Mouse (Mus musculus) hematopoietic stem cell, adult 5-6 weeks (primary cell): ENCODE data around the gene Yif1b. TPM values are rescaled to one million over a fixed set of nuclear protein-coding genes. Genes with fewer than 3 reads are reported as not detected.

Experiments used
- ATAC-seq, 2 experiments: fragments of 125-278 bp in 1 of 2; replicated peaks in 1 of 2; 2 replicates each; pipeline ENCODE4 v1.8.0; 2016 to 2017; ENCODE audit warnings: inconsistent platforms in 2 of 2, mild to moderate bottlenecking in 2 of 2, moderate number of reproducible peaks in 2 of 2, low read depth in 1 of 2, moderate TSS enrichment in 1 of 2; ENCODE audit not compliant: low FRiP score in 2 of 2, poor library complexity in 2 of 2, severe bottlenecking in 2 of 2, insufficient read depth in 1 of 2, low TSS enrichment in 1 of 2
- total RNA-seq: library from RNA; stranded (forward); fragments of 172-1452, 232-1000 nt; gene quantifications from 2 replicates; pipeline ENCODE4 v1.2.3, GENCODE M21; 2017

The Yif1b gene
- total RNA-seq, 1 experiment from 2014 or later: 19.9 TPM

DNA sequence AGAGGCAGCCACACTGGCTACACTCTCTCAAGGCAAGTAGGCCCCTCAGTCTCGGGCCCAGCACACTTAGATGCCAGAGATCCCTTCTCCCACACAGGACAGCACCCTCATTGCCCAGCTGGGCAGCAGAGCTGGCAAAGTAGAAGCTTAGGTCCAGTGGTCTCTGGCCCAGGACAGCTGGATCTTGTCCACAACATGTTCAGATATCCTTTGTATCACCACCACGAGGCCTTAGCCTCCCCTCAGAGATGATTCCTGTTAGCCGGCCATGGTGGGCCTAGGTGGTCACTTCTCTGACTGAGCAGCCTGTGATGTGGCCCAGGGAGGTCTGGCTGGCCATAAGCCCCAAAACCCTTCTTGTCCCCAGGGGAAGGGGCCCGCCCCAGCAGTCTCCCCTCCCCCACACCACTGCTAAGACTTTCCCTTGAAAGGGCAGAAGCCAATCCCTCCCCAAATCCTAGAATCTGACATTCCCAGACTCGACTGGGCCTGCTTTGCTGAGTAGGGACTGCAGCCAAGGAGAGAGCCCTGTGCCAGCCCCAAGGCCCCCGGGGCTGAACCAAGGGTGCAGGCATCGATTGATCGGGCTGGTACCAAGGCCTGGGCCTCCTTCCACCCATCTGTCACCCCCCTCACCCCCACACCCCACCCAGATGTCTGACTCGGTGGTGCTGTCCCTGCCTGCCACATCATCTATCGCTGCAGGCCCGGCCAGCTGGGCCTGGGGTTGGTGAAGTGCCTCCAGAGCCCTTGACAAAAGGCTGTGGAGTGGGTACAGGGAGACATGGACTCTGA, 52.8 kb downstream of the Yif1b start:
- no peak for ATAC-seq

DNA sequence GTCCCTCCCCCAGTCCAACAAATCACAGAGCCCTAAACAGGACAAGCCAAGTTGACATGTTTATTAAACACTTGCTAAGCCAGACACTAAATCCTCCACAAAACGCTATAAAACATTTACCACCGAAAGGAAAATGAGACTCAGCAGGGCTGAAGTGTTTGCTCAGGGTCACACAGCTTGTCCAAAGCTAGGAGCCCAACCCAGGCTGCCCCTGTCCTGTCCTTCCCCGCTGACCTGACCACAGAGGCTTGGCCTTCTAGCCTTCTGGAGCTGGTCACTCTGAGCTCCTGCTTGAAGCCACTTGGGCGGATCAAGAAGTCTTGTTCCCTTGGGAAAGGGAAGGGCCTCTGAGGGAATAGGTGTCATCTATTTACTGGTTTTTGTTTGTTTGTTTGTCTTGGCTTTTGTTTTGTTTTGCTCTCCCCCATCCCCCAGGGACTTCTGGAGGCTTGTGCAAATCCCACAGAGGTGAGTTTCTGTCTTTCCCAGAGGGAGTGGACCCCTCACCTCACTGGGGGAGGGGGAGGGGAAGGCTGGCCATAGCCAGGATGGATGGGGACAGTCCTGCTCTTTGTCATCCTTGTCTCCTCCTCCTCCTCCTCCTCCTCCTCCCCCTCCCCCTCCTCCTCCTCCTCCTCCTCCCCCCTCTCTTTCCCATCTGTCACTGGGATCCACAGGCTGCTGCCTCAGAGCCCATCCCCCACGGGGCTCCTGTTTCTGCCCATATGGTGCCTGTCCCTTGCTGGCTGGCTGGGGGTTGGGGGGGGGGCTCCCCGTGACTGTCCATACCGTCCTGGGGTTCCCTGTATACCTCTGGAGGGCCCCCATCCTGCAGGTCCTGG, 53.7 kb downstream of the Yif1b start:
- no peak for ATAC-seq

DNA sequence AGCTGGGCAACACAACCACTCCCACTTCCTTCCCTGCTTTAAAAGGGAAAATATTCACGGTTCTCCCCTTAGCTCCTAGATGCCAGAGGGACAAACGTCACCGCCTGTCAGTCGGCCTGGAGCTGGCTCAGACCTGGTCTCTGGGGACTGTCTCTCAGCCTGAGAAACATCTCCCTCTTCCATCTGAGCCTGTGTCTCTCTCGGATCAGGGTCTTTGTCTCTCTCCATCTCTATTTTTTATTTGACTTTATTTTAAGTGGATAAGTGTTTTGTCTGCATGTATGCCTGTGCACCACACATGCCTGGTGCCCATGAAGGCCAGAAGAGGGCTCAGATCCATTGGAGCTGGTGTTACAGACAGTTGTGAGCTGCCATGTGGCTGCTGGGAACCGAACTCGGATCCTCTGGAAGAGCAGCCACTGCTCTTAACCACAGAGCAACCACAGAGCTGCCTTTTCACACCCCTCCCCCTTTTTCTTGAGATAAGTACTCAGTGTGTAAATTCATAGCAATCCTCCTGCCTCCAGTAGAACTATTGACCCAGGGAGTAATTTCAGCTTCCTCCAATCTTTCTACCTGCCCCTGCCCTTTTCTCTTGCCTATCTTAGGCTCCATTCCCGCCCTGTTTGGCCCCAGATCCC, 54.4 kb downstream of the Yif1b start:
- no peak for ATAC-seq

DNA sequence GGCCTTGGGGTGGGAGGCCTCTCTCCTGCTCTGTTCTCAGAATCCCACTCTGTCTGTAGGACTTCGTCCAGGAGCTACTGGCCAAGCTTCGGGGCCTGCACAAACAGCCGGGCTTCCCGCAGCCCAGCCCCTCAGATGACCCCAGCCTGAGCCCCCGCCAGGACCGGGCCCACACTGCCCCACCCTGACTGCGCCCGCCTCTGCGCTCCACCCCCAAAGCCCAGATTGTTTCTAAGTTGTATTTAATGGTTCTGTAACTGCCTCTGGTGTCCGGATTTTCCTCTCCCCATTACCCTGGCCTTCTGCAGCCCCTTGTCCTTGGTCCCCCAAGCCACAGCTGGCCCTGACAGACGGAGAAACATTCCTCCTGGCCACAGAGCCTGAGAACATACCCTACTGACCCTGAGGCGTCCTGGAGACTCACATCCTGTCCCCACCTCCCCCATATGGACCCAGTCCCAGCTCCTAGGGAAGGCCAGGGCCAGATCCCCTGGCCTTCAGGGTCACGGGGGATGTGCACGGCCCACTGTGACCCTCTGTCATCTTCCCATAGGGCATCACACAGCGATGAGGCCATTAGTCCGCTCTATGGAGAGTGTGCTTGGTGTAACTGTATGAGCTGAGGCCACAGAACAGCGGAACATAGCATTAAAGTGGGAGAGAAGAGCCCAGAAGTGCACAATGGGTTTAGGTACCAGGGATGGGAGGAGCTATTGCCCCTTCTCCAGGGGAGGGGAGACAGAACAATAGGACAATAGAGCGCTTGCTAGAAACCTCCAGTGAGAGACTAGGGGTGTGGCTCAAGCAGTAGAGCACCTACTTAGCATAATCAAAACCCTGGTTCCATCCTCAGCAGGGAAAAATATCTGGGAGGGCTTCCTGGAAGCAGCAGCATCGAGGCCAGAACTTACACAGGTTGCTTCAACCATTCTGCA, 55.3 kb downstream of the Yif1b start:
- ATAC-seq: no peak

DNA sequence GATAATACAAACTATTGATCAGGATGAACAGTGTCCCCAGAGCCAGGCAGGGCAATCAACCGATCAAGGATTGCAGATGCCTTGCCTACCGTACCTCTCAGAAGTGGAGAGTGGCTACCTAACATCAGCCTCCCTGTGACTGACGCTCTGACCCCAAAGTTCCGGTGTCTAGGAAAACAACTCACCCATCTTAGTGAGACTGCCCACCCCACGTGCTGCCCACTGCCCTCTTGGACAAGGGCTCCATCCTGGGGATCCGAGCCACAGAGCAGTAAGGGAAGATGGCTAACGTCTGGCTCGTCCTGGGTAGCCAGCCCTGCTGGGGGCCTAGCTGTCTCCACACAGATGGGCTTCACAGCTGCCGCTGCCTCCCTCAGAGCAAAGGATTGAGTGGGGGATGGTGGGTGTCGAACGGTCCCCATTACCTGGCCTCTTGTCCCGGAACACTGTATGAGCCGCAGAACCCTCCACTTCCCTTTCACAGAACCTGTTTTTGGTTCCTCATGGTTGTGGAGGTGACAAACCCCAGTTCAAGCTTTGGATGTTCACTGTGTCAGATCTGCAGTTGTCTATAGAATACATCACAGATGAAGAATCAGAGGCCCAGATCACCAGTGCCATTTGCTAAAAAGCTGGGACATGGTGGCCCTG, 56.1 kb downstream of the Yif1b start:
- peak; percentile 23 to 31; a peak in 2 of 4 replicates for ATAC-seq

DNA sequence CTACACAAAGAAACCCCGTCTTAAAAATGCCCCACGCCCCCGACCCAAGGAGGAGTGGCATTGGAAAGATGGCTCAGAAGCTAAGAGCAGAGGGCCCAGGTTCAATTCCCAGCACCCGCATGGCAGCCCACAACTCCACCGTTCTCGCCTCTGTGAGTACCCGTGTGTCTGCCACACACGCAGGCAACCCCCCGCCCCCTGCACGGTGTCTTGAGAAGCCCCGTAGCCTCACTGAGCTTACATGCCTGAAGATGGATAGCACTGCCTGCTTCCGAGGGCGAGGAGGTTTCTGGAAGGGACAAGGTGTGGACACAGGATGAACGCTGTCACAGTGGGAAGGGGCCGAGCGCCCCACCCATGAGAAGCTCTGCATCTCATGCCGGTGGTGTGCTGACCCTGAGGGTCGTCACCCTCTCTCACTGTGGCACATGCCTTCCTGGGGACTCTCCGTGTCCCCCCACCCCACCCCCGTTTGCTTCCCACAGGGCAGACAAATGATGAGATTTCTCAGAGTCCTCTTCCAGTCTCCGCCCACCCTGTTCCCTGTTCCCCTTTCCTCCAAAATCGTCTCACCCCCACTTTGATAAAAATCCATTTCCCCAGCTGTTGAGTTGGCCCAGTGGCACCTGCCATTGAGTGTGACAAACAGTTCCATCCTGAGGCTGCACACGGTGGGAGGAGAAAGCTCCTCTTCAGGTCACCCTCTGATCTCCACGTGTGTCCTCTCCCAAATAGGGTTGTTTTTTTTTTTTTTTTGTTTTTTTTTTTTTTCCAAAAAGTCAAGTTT, 57.9 kb downstream of the Yif1b start:
- ATAC-seq: no peak

DNA sequence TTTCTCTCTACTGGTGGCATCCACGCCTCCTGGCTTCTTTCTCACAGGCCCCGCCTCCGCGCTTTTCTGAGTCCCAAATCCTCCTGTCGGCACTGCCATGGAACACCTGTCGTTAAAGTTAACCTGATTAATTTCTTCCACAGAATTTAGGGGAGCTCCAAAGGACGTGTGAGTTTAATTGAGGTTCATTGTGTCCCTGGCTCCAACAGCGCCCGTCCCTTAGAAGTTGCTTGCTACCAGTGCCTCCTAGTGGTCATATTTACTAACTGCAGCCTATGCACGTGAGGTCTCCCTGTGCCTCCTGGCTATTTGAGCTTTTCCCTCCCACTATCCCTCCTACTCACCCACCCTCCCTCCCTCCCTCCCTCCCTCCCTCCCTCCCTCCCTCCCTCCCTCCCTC, 58.9 kb downstream of the Yif1b start:
- ATAC-seq: peak; percentile 68 to 72; a peak in 3 of 4 replicates

Other genes with a start within 250 kb of the Yif1b start
- gene Ryr1, start 113.2 kb upstream of the Yif1b start, total RNA-seq: 0.19 and 0.25 TPM in 2 replicates
- gene Rasgrp4, start 103.5 kb upstream of the Yif1b start, total RNA-seq: 1.9 and 8.8 TPM in 2 replicates
- 26.5 and 29.1 TPM in 2 replicates for gene Fam98c, start 82.1 kb upstream of the Yif1b start, total RNA-seq
- gene Ggn, start 68.1 kb upstream of the Yif1b start, total RNA-seq: 0.63 and 1.5 TPM in 2 replicates
- gene Spred3, start 67.9 kb upstream of the Yif1b start, total RNA-seq: 5.3 and 5.6 TPM in 2 replicates
- gene Psmd8, start 57.6 kb upstream of the Yif1b start, total RNA-seq: 141 and 144 TPM in 2 replicates
- gene Catsperg1, start 24.3 kb upstream of the Yif1b start, total RNA-seq: 0.79 and 1.3 TPM in 2 replicates
- gene Kcnk6, start 5.8 kb upstream of the Yif1b start, total RNA-seq: 2.3 and 2.8 TPM in 2 replicates
- 0.55 and 1.1 TPM in 2 replicates for gene 2200002D01Rik, start 10.1 kb downstream of the Yif1b start, total RNA-seq
- 37.8 and 43.6 TPM in 2 replicates for gene Spint2, start 43.6 kb downstream of the Yif1b start, total RNA-seq
- 1.6 TPM in 1 of 2 replicates, not detected in the other for gene Ppp1r14a, start 51.0 kb downstream of the Yif1b start, total RNA-seq
- gene Dpf1, start 65.6 kb downstream of the Yif1b start, total RNA-seq: 0.05 and 0.38 TPM in 2 replicates